Mouse (Mus musculus): Measurements from ENCODE around the gene Slc10a4. TPM values are rescaled to one million over a fixed set of nuclear protein-coding genes. Genes with fewer than 3 reads are reported as not detected.
"Not testable (repeated sequence)": the region's sequence is repeated elsewhere in the genome, so short reads cannot be mapped to it uniquely, and the experiment has no call there.

Slc10a4 gene
- total RNA-seq, 2 experiments from 2014 or later = 16.3 to 19.5 TPM

- DNase-seq (ENCODE audit: low spot score in 2 of 2) = not testable (repeated sequence)
Observed at GRCm38 (mm10) chr5:73013611-73014287, 7.1 kb downstream of the Slc10a4 start.

DNA sequence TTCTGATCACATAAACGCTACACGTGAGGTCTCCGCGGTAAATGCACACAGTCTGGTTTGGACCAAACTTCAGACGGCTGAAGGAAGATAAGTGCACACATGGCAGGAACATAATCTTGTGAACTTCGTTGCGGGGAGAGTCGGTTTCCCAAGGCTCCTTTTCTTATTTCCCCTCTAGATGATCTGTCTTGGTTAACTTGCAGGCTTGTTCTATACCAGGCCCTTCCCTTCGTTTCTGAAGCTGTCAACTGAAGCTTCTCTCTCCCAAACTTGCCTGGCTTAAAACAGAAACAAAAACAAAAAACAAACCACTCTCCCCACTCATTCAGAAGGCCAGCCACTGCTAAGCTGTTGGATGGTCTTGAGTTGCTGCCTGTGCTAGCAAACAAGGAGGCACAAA is 8.1 kb downstream of the Slc10a4 start:
- DNase-seq (ENCODE audit: low spot score in 2 of 2) = no peak

GRCm38 (mm10) chr5:73023801-73024200 is 17.1 kb downstream of the Slc10a4 start:
- DNase-seq (ENCODE audit: low spot score in 2 of 2) = no peak

- DNase-seq (ENCODE audit: low spot score in 2 of 2) = no peak
Observed at GRCm38 (mm10) chr5:73028646-73029045, 22.0 kb downstream of the Slc10a4 start.

DNA sequence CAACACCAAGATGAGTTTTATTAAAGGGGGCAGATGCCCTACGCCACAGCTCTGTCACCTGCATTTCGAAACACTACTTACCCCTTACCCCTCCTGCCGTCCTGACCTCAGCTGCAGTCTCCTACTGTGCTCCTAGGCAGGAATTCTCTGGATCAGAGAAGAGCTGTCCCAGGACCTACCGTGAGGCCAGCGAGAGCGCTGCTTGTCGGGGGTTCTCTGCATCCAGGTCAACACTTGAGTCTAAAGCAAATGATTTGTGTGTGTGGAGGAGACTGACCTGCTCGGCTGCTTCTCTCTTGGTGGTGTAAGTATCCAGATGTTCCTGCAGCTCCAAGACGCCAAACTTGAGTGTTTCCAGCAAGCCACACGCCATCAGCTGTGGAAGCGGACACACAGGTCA is 25.8 kb downstream of the Slc10a4 start:
- no peak for DNase-seq (ENCODE audit: low spot score in 2 of 2)

- DNase-seq (ENCODE audit: low spot score in 2 of 2) = no peak
Observed at GRCm38 (mm10) chr5:73044055-73044454, 37.4 kb downstream of the Slc10a4 start.

- DNase-seq (ENCODE audit: low spot score in 2 of 2) = no peak
Observed at GRCm38 (mm10) chr5:73047651-73048245, 41.1 kb downstream of the Slc10a4 start.

DNA sequence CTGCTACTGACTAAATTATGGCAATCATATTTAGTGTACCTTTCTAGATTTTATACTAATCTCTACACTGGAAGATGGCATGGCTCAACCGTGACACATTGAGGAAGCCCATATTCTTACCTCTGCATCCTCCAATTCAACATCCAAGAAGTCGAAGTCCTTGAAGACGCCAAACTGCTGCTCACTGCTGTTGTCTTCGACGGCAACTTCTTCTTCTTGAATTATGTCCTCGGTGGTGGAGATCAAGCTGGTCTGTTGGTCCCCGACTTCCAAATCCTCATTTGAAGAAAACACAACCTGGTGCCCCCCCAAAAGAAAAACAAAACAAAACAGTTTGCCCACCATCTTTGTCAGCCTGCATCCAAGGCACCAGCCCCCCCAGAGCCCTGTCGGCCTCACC is 47.2 kb downstream of the Slc10a4 start:
- no peak for DNase-seq (ENCODE audit: low spot score in 2 of 2)

GRCm38 (mm10) chr5:73056457-73056856 is 49.8 kb downstream of the Slc10a4 start:
- DNase-seq (ENCODE audit: low spot score in 2 of 2) = no peak

DNA sequence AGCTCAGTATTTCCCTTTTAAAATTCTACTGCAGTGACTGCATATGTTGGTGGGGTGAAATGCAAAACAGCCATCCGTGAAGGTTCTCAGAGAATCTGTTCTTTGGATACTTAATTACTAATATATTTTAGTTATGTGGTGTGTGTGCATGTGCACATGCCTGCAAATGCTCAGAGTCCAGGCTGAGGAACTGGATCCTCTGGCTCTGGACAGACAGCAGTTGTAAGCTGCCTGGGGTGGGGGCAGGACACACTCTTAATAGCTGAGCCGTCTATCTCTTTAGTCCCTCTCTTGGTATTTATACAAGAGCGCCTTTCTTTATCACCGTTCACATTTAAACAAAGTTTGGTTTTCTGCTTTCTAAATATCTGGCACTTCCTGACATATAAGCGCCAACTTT is 50.3 kb downstream of the Slc10a4 start:
- DNase-seq (ENCODE audit: low spot score in 2 of 2) = no peak

GRCm38 (mm10) chr5:73061506-73062155 is 54.9 kb downstream of the Slc10a4 start:
- no peak for DNase-seq (ENCODE audit: low spot score in 2 of 2)

Other genes with a start within 250 kb of the Slc10a4 start
- 1 to 10 TPM; 3.2 to 5.0 TPM for gene Tec, start 138.4 kb upstream of the Slc10a4 start, total RNA-seq (2021)
- 10 to 100 TPM; 54.6 to 65.3 TPM for gene Slain2, start 92.6 kb upstream of the Slc10a4 start, total RNA-seq (2021)
- not detected for gene Gm10135, start 32.2 kb upstream of the Slc10a4 start, total RNA-seq (2021)
- gene Fryl, start 249.7 kb downstream of the Slc10a4 start, total RNA-seq (2021) = 10 to 100 TPM; 49.7 to 55.7 TPM